Mouse (Mus musculus) midbrain, embryonic 16.5 days (tissue): ENCODE results near the gene Ssx2ip. TPM values are rescaled to one million over a fixed set of nuclear protein-coding genes. Genes with fewer than 3 reads are reported as not detected.

Source experiments
- ATAC-seq: fragments of 200-750 bp; cut with Nextera tagmentation; 2 replicates; pipeline ENCODE4 v1.8.0; 2017; ENCODE audit warnings: moderate TSS enrichment
- H3K27ac ChIP-seq: fragments of 300-500 bp; sonication (generic); 2 replicates; pipeline ENCODE4 v1.5.1; 2014; ENCODE audit warnings: mild to moderate bottlenecking, low read length, mixed read lengths
- H3K27me3 ChIP-seq: fragments of 300-500 bp; sonication (generic); 2 replicates; pipeline ENCODE4 v1.6.1; 2014; ENCODE audit warnings: low read depth, low read length, mixed read lengths; ENCODE audit not compliant: control insufficient read depth, insufficient read depth
- H3K36me3 ChIP-seq: fragments of 300-500 bp; sonication (generic); 2 replicates; pipeline ENCODE4 v1.6.1; 2014; ENCODE audit warnings: mild to moderate bottlenecking, low read length, moderate library complexity, mixed read lengths; ENCODE audit not compliant: control insufficient read depth, insufficient read depth
- H3K4me1 ChIP-seq: fragments of 300-500 bp; sonication (generic); 2 replicates; pipeline ENCODE4 v1.6.1; 2014; ENCODE audit warnings: mild to moderate bottlenecking, low read length, mixed read lengths; ENCODE audit not compliant: control insufficient read depth, insufficient read depth
- H3K4me2 ChIP-seq: fragments of 300-500 bp; sonication (generic); 2 replicates; pipeline ENCODE4 v1.6.1; 2014; ENCODE audit warnings: mild to moderate bottlenecking, low read length, mixed read lengths
- H3K4me3 ChIP-seq: fragments of 300-500 bp; sonication (generic); 2 replicates; pipeline ENCODE4 v1.5.1; 2014; ENCODE audit warnings: low read depth, mild to moderate bottlenecking, low read length, moderate library complexity, mixed read lengths
- H3K9ac ChIP-seq: fragments of 300-500 bp; sonication (generic); 2 replicates; pipeline ENCODE4 v1.6.1; 2014; ENCODE audit warnings: low read depth, low read length, mixed read lengths
- H3K9me3 ChIP-seq: fragments of 300-500 bp; sonication (generic); replicated peaks from 2 replicates; pipeline ENCODE4 v1.6.1; 2014; ENCODE audit warnings: mild to moderate bottlenecking, low read length, mixed read lengths; ENCODE audit not compliant: control insufficient read depth, poor library complexity, severe bottlenecking
- WGBS: fragments of 180-500 bp; shearing (Covaris S2); extraction: QIAGEN DNeasy Blood & Tissue Kit; methylation state at CpG from one replicate; pipeline ENCODE4 v1.1.7; 2014; 5-methylcytosine and 5-hydroxymethylcytosine counted together
- polyA plus RNA-seq: library from polyadenylated mRNA; unstranded; fragments of >200 nt; fragmentation: Nextera tagmentation; extraction: Ambion mirVana; gene quantifications from 2 replicates; pipeline ENCODE4 v1.2.1, GENCODE M21; 2015

Gene Ssx2ip
- polyA plus RNA-seq, 1 experiment from 2014 or later, result 18.0 TPM

GRCm38 (mm10) chr3:146435533-146435932, 31.1 kb downstream of the Ssx2ip start:
- H3K27ac ChIP-seq, result no peak overlapping the region
- 91% methylated on average over 11 of the region's 11 CpGs for WGBS
- no peak overlapping the region for H3K4me2 ChIP-seq
- H3K9me3 ChIP-seq, result no peaks in the 10 kb centered on the region
- no peaks in the 10 kb centered on the region for H3K27me3 ChIP-seq
- no peak overlapping the region for H3K9ac ChIP-seq
- peaks cover 23% of the 10 kb centered on the region for H3K36me3 ChIP-seq
- H3K4me1 ChIP-seq, result no peaks in the 10 kb centered on the region
- no peak overlapping the region for H3K4me3 ChIP-seq
- ATAC-seq, result no peak

GRCm38 (mm10) chr3:146436114-146436513, 31.7 kb downstream of the Ssx2ip start:
- H3K27ac ChIP-seq, result no peak overlapping the region
- H3K4me1 ChIP-seq, result no peaks in the 10 kb centered on the region
- no peak overlapping the region for H3K9ac ChIP-seq
- H3K4me3 ChIP-seq, result no peak overlapping the region
- no peaks in the 10 kb centered on the region for H3K9me3 ChIP-seq
- H3K36me3 ChIP-seq, result peaks cover 25% of the 10 kb centered on the region
- no peak for ATAC-seq
- WGBS, result 96% methylated on average over 8 of the region's 8 CpGs
- H3K4me2 ChIP-seq, result no peak overlapping the region
- H3K27me3 ChIP-seq, result no peaks in the 10 kb centered on the region

- no peaks in the 10 kb centered on the region for H3K4me1 ChIP-seq
- H3K4me3 ChIP-seq, result no peak overlapping the region
- H3K9me3 ChIP-seq, result no peaks in the 10 kb centered on the region
- 91% methylated on average over 12 of the region's 12 CpGs for WGBS
- no peak overlapping the region for H3K27ac ChIP-seq
- H3K4me2 ChIP-seq, result no peak overlapping the region
- peaks cover 13% of the 10 kb centered on the region for H3K36me3 ChIP-seq
- no peaks in the 10 kb centered on the region for H3K27me3 ChIP-seq
- H3K9ac ChIP-seq, result no peak overlapping the region
- no peak for ATAC-seq
These were observed 35.6 kb downstream of the Ssx2ip start for GRCm38 (mm10) chr3:146440011-146440410.

GRCm38 (mm10) chr3:146440422-146440821, 36.0 kb downstream of the Ssx2ip start:
- no peaks in the 10 kb centered on the region for H3K9me3 ChIP-seq
- no peak overlapping the region for H3K27ac ChIP-seq
- H3K9ac ChIP-seq, result no peak overlapping the region
- ATAC-seq, result no peak
- H3K27me3 ChIP-seq, result no peaks in the 10 kb centered on the region
- peaks cover 13% of the 10 kb centered on the region for H3K36me3 ChIP-seq
- WGBS, result 88% methylated on average over 7 of the region's 7 CpGs
- no peak overlapping the region for H3K4me3 ChIP-seq
- no peak overlapping the region for H3K4me2 ChIP-seq
- no peaks in the 10 kb centered on the region for H3K4me1 ChIP-seq

- Histone ChIP-seq H3K27ac (no peak overlapping the region), H3K9me3 (no peaks in the 10 kb centered on the region), H3K36me3 (peaks cover 8% of the 10 kb centered on the region), H3K9ac (no peak overlapping the region), H3K4me2 (no peak overlapping the region), H3K4me3 (no peak overlapping the region), H3K4me1 (no peaks in the 10 kb centered on the region), H3K27me3 (no peaks in the 10 kb centered on the region)
- ATAC-seq, result no peak
- 94% methylated on average over 7 of the region's 7 CpGs for WGBS
These were observed 38.0 kb downstream of the Ssx2ip start for GRCm38 (mm10) chr3:146442484-146442883.

GRCm38 (mm10) chr3:146442936-146443335, 38.5 kb downstream of the Ssx2ip start:
- Histone ChIP-seq H3K4me2 (no peak overlapping the region), H3K4me3 (no peak overlapping the region), H3K36me3 (peaks cover 8% of the 10 kb centered on the region), H3K27me3 (no peaks in the 10 kb centered on the region), H3K4me1 (no peaks in the 10 kb centered on the region), H3K27ac (no peak overlapping the region), H3K9ac (no peak overlapping the region), H3K9me3 (no peaks in the 10 kb centered on the region)
- ATAC-seq, result no peak
- 88% methylated on average over 8 of the region's 8 CpGs for WGBS

GRCm38 (mm10) chr3:146443380-146443779, 38.9 kb downstream of the Ssx2ip start:
- no peak overlapping the region for H3K9ac ChIP-seq
- no peak overlapping the region for H3K27ac ChIP-seq
- no peaks in the 10 kb centered on the region for H3K9me3 ChIP-seq
- no peak overlapping the region for H3K4me2 ChIP-seq
- 86% methylated on average over 7 of the region's 7 CpGs for WGBS
- H3K27me3 ChIP-seq, result no peaks in the 10 kb centered on the region
- H3K4me1 ChIP-seq, result no peaks in the 10 kb centered on the region
- H3K4me3 ChIP-seq, result no peak overlapping the region
- peaks cover 5% of the 10 kb centered on the region; the same call in 1 of the 2 replicates for H3K36me3 ChIP-seq
- ATAC-seq, result no peak

- H3K9ac ChIP-seq, result no peak overlapping the region
- peaks cover 3% of the 10 kb centered on the region; the same call in 1 of the 2 replicates for H3K4me1 ChIP-seq
- 96% methylated on average over 7 of the region's 7 CpGs for WGBS
- H3K27ac ChIP-seq, result no peak overlapping the region
- no peaks in the 10 kb centered on the region for H3K9me3 ChIP-seq
- H3K4me3 ChIP-seq, result no peak overlapping the region
- ATAC-seq, result no peak
- H3K4me2 ChIP-seq, result no peak overlapping the region
- no peaks in the 10 kb centered on the region for H3K27me3 ChIP-seq
- peaks cover 3% of the 10 kb centered on the region; the same call in 1 of the 2 replicates for H3K36me3 ChIP-seq
These were observed 40.4 kb downstream of the Ssx2ip start for GRCm38 (mm10) chr3:146444880-146445279.

GRCm38 (mm10) chr3:146447156-146447555, 42.7 kb downstream of the Ssx2ip start:
- Histone ChIP-seq H3K9ac (no peak overlapping the region), H3K4me2 (no peak overlapping the region), H3K4me3 (no peak overlapping the region), H3K27ac (no peak overlapping the region), H3K36me3 (no peaks in the 10 kb centered on the region), H3K9me3 (no peaks in the 10 kb centered on the region), H3K4me1 (peaks cover 6% of the 10 kb centered on the region; the same call in 1 of the 2 replicates), H3K27me3 (no peaks in the 10 kb centered on the region)
- ATAC-seq, result no peak
- 91% methylated on average over 5 of the region's 5 CpGs for WGBS
